Mouse (Mus musculus) frontal cortex, postnatal 14 days (tissue): Measurements from ENCODE around the gene Fam53b.
"Not testable (repeated sequence)": the region's sequence is repeated elsewhere in the genome, so short reads cannot be mapped to it uniquely, and the experiment has no call there.

ENCODE experiments used
- DNase-seq, 2 experiments: peaks; one replicate each; pipeline ENCODE4 v3.0.0; 2022; ENCODE audit warnings: low spot score in 2 of 2

Gene Fam53b

GRCm38 (mm10) chr7:132681831-132682230 is 131.9 kb downstream of the Fam53b start:
- DNase-seq, result no peak

DNA sequence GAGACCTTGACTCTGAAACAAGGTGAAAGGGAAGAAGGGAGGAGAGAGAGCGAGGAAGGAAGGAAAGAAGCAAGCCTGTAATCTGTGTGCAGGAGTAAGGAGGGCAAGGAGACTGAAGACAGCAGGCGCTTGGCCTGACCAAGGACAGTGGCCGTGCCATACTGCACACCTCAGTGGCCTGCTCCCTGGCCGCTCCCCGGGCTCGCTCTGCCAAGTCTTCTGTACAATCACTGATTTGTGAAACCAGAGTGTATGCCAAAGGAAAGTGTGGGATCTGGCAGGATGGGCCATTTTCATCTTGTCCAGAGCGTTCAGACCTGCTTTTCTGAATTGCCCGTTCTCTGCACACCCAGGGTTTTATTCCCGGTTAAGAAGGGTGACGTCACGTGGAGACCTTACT is 132.4 kb downstream of the Fam53b start:
- no peak for DNase-seq

DNA sequence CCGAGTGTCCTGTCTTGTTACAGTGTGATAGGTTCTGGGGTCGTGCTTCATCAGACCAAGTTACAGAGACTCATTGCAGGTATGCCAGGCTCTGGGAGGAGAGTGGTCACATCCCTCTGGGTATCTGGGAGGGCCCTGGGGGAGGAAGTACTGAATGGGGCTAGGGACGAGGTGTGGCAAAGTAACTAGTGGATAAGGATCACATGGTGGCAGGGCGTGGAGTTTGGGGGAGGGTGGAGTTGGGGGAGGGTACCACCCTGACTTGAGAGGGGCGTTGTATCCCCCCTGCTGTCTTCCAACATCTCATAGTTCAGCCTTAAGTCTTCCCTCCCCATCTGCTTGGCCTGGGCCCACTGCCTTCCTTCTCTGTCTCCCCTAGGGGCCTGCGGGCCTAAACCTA is 134.1 kb downstream of the Fam53b start:
- DNase-seq, result no peak

DNA sequence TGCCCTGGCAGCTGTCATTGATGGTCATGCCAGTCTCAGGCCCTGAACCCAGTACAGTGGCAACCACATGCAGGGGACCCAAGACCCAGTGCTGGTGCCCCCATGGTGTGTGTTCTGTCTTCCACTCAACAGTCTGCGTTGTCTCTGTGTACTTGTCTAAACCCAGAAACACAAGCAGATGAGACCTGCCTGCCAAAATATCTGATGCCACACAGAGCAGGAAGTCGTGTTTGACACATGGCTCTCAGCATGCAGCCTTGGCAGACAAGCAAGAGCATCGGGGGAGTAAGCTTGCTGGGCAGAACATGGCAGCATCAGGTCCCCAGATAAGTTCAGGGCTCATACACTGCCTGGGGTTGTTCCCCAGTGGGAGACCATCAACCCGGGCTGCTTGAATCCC is 134.6 kb downstream of the Fam53b start:
- DNase-seq, result no peak

DNA sequence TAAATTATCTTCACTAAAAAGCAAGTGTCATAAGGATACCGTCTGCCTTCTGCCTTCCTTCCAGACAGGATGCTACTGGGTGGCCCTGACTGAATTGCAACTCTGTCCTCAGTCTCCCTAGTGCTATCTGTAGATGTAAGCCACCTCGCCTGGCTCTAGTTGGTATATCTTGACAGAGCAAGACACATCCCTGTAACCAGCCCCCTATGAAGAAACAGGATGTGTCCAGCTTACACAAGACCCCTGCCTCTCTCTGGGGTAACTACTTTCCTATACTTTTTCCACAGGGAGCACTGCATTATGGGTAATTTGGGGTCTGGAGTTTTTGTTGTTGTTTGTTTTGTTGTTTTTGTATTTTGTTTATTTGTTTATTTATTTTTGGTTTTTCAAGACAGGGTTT is 137.8 kb downstream of the Fam53b start:
- no peak for DNase-seq

DNA sequence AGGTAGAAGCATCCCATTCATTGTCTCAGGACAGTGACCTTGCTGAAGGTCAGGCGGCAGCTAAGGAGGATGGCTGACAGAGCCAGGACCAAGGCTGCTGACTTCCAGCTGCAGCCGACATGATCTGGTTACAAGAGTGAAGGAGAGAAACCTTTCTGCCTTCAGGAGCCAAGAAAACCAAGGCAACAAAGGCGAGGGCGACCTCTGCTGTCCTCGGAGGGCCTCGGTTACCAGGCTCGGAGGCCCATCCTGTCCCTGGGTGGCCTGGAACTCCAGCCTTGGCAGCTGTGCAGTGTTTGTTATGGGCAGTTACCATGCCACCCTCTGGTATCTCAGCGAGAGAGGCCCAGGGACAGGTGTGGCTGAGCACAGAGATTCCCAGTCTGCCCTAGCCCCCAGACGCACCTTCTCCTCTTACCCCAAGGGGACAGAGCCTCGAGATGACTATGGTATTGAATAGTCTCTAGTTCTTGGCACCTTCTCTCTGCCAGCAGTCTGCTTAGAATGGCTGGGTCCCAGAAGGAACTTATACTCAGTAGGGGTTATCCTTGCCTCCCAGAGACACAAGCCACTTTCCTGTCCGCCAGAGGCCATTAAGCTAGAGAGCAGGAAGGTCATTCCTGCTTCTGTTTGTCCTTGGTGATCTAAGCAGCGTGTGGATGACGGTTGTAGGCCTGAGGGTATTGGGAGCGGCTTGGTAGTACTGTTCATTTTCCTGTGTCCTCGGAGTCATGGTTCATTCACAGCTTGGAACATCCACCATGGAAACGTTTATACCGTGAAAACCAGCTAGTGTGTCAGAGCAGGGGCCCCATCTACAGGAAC is 139.5 kb downstream of the Fam53b start:
- DNase-seq, result no peak

- no peak for DNase-seq
These were observed 141.2 kb downstream of the Fam53b start for GRCm38 (mm10) chr7:132672481-132672959.

DNA sequence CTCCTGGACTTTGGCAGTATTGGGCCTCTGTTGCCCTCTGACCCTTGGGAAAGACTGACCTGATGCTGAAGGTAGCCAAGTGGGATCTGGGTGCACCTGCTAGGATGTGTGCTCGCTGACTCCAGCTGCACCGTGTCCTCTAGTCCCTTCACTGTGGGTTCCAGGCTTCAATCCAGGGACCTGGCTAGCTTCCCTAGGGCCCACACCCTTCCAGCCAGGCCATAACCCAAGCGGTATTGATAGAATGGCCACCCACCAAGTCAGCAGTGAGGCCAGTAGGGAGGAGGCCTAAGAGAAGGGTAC is 142.9 kb downstream of the Fam53b start:
- DNase-seq, result no peak

DNA sequence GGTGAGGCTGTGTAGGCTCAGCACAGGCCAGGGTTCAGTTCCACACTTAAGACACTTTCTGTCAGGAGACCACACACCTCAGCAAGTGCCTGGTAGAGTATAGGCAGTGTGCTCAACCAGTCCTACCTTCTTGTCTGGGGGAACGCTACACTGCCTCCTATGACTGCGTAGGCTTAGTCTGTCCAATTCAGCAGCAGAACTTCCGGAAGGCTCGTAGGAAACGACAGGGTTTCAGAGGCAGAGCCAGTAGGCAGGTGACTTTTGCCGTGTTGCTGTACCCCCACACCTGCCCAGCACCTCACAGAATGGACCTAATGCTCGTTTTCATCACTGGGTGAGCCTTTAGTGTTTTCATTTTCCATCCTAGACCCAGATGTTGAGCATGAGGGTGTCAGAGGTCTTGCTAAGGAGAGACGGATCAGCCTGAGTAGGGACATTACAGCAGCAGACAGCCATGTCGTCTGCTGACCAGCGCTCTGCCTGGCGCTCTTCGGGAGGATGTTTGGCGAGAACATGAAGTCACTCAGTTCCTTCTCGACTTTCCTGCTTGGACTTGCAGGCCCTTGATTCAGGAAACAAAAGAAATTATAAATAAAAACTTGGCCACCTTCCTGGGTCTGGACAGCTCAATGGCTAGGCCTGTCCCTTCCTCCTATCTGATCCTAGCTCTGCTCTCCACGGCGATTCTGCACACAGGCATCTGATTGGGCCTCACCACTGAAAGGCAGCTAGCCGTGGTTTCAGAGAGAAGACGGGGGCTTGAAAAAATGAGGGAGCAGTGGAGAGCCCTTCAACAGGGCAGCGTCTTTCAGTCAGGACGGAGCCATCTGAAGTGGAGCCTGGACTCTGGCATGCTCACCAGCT is 143.5 kb downstream of the Fam53b start:
- no peak for DNase-seq

GRCm38 (mm10) chr7:132668604-132669003 is 145.1 kb downstream of the Fam53b start:
- DNase-seq, result no peak

DNA sequence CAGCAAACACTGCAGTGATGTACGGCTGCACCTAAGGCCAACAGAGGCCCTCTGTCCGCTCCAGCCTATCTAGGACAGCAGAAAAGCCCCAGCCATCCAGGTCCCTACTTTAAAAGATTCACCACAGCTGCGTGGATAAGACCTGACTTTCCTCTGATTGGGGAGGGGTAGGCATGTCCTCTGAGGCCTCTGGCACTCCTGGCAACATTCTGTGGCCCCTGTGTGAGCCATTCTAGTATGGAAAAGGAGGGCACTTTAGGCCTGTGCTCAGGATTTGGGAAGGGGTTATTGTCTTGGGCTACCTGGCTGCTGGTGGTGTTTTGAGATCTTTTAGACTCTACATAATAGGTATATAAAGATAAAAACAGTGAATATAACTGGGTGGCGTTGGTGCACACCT is 147.2 kb downstream of the Fam53b start:
- no peak for DNase-seq

GRCm38 (mm10) chr7:132665664-132666382 is 147.9 kb downstream of the Fam53b start:
- no peak for DNase-seq

GRCm38 (mm10) chr7:132664815-132665214 is 148.9 kb downstream of the Fam53b start:
- no peak for DNase-seq

DNA sequence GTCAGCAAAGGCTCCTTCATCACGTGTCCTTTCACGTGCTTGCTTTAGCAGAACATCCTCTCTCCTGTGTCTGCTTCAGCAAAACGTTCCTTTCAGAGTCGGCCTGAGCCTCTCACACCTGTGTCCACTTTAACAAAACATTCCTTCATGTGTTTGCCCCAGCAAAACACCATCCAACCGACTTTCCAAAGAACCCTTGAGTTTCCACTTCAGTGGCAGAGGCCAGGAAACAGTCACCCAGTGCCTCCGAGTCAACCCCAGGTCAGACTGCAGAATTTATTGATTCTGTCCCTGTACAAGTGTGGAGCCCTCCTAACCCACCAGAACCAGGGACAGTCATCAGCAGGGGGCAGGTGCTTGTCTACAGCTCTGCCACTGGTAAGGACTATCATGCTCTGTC is 150.9 kb downstream of the Fam53b start:
- not testable (repeated sequence) for DNase-seq
